Mouse (Mus musculus): ENCODE results near the gene Nab1. TPM values are rescaled to one million over a fixed set of nuclear protein-coding genes. Genes with fewer than 3 reads are reported as not detected.
"Not testable (repeated sequence)": the region's sequence is repeated elsewhere in the genome, so short reads cannot be mapped to it uniquely, and the experiment has no call there.

Gene Nab1
- total RNA-seq (2021), result 52.5 and 58.7 TPM in 2 replicates
- long read RNA-seq, experiment 1, transcript Nab1-201 (8 exons, 3,874 nt), result major isoform, 78 of 98 reads
- long read RNA-seq, experiment 1, partial matches to known transcripts, result 4 of 98 reads
- long read RNA-seq, experiment 1, other reads (novel, unspliced or antisense), result 16 of 98 reads
- long read RNA-seq, experiment 2, transcript Nab1-201 (8 exons, 3,874 nt), result major isoform, 57 of 68 reads
- long read RNA-seq, experiment 2, partial matches to known transcripts, result 3 of 68 reads
- long read RNA-seq, experiment 2, other reads (novel, unspliced or antisense), result 8 of 68 reads

- DNase-seq, result peak; percentile 92
These were observed at the start of gene Nab1 for GRCm38 (mm10) chr1:52500314-52500981. Gene Nab1, minus strand, starts transcription at chr1:52500679.

GRCm38 (mm10) chr1:52547451-52547850 is 47.0 kb upstream of the Nab1 start:
- DNase-seq, result peak; percentile 13

GRCm38 (mm10) chr1:52546796-52547195 is 46.3 kb upstream of the Nab1 start:
- no peak for DNase-seq

GRCm38 (mm10) chr1:52540124-52540523 is 39.6 kb upstream of the Nab1 start:
- DNase-seq, result not testable (repeated sequence)

GRCm38 (mm10) chr1:52529933-52530332 is 29.5 kb upstream of the Nab1 start:
- DNase-seq, result no peak

GRCm38 (mm10) chr1:52527656-52528055 is 27.2 kb upstream of the Nab1 start:
- DNase-seq, result no peak

GRCm38 (mm10) chr1:52527252-52527651 is 26.8 kb upstream of the Nab1 start:
- DNase-seq, result no peak

- no peak for DNase-seq
These were observed 24.2 kb upstream of the Nab1 start for GRCm38 (mm10) chr1:52524663-52525062.

- no peak for DNase-seq
These were observed 23.7 kb upstream of the Nab1 start for GRCm38 (mm10) chr1:52524150-52524549.

GRCm38 (mm10) chr1:52521436-52521993 is 21.0 kb upstream of the Nab1 start:
- DNase-seq, result no peak

- DNase-seq, result no peak
These were observed 19.7 kb upstream of the Nab1 start for GRCm38 (mm10) chr1:52520131-52520530.

- DNase-seq, result no peak
These were observed 14.8 kb upstream of the Nab1 start for GRCm38 (mm10) chr1:52515249-52515648.

- no peak for DNase-seq
These were observed 11.4 kb upstream of the Nab1 start for GRCm38 (mm10) chr1:52511788-52512425.

GRCm38 (mm10) chr1:52506211-52506610 is 5.7 kb upstream of the Nab1 start:
- no peak for DNase-seq

- no peak for DNase-seq
These were observed 1.8 kb upstream of the Nab1 start for GRCm38 (mm10) chr1:52502296-52502695.

GRCm38 (mm10) chr1:52501688-52502133 is 1.2 kb upstream of the Nab1 start:
- no peak for DNase-seq

- DNase-seq, result no peak
These were observed 611 bp upstream of the Nab1 start for GRCm38 (mm10) chr1:52501090-52501489.

- peak; percentile 66 for DNase-seq
These were observed 722 bp downstream of the Nab1 start for GRCm38 (mm10) chr1:52499601-52500313.

- no peak for DNase-seq
These were observed 1.6 kb downstream of the Nab1 start for GRCm38 (mm10) chr1:52498786-52499450.

- DNase-seq, result peak; percentile 44
These were observed 10.8 kb downstream of the Nab1 start for GRCm38 (mm10) chr1:52489538-52490181.

GRCm38 (mm10) chr1:52484980-52485379 is 15.5 kb downstream of the Nab1 start:
- DNase-seq, result no peak
